Comparison of ENCODE assay signal across 8 mouse cellular contexts in genomic region chr16:33517627-33518026, GRCm38 (mm10). TPM values are rescaled to one million over a fixed set of nuclear protein-coding genes. Genes with fewer than 3 reads are reported as not detected.
DNase-seq lines count a peak whose midpoint lies in the region; ATAC-seq and TF ChIP-seq lines count a peak whose summit lies in the region.

No protein-coding gene starts in this region.

- H3K9ac ChIP-seq in ES-Bruce4 (ENCODE audit: low read depth, poor library complexity, severe bottlenecking): peak overlapping the region; percentile 70
- H3K9ac ChIP-seq in forebrain, embryonic 15.5 days (replicated peaks): peak overlapping the region; percentile 60
- no peak overlapping the region; the same call in 1 of the 2 replicates for H3K9ac ChIP-seq in limb, embryonic 15.5 days

- no peak for TF ChIP-seq CTCF in ES-Bruce4 (IDR thresholded peaks at IDR 0.05; ENCODE audit: low read depth, low read length)

- peak overlapping the region; percentile 65 for H3K4me3 ChIP-seq in ES-Bruce4 (ENCODE audit: low read depth, low read length)
- H3K4me3 ChIP-seq in forebrain, embryonic 15.5 days: peak overlapping the region; percentile 41
- H3K4me3 ChIP-seq in limb, embryonic 15.5 days: peak overlapping the region; percentile 35

- TF ChIP-seq POLR2A in ES-Bruce4 (IDR thresholded peaks at IDR 0.05; ENCODE audit: insufficient read depth, low read length): no peak

- H3K27me3 ChIP-seq in ES-Bruce4 (ENCODE audit: control insufficient read depth, insufficient read depth, low read length, poor library complexity, severe bottlenecking): no peaks in the 10 kb centered on the region
- no peaks in the 10 kb centered on the region for H3K27me3 ChIP-seq in forebrain, embryonic 15.5 days
- no peaks in the 10 kb centered on the region for H3K27me3 ChIP-seq in limb, embryonic 15.5 days

- H3K4me1 ChIP-seq in ES-Bruce4 (ENCODE audit: control insufficient read depth, insufficient read depth, low read length): peaks cover 6% of the 10 kb centered on the region
- peaks cover 20% of the 10 kb centered on the region for H3K4me1 ChIP-seq in forebrain, embryonic 15.5 days
- peaks cover 18% of the 10 kb centered on the region for H3K4me1 ChIP-seq in limb, embryonic 15.5 days

- peak overlapping the region; percentile 89 for H3K4me2 ChIP-seq in forebrain, embryonic 15.5 days (replicated peaks)
- peak overlapping the region; percentile 87 for H3K4me2 ChIP-seq in limb, embryonic 15.5 days

- 22% methylated on average over 4 of the region's 4 CpGs for WGBS in forebrain, embryonic 15.5 days
- WGBS in limb, embryonic 15.5 days: 26% methylated on average over 4 of the region's 4 CpGs

- H3K27ac ChIP-seq in ES-Bruce4 (ENCODE audit: insufficient read depth, low read length): peak overlapping the region; percentile 96
- no peak overlapping the region for H3K27ac ChIP-seq in forebrain, embryonic 15.5 days (replicated peaks)
- 0 out of 2 replicates have a peak overlapping the region, but pooled peaks have one; percentile 35 for H3K27ac ChIP-seq in limb, embryonic 15.5 days

- no peak; the same call in 1 of the 2 replicates for ATAC-seq in forebrain, embryonic 15.5 days (replicated peaks)
- ATAC-seq in limb, embryonic 15.5 days (ENCODE audit: insufficient number of reproducible peaks, low FRiP score, low TSS enrichment, low read depth): no peak

- TF ChIP-seq EP300 in ES-Bruce4 (IDR thresholded peaks at IDR 0.05; ENCODE audit: insufficient read depth, low read depth, low read length): no peak

- DNase-seq in cerebellum, adult 11 months: peak; percentile 12
- no peak for DNase-seq in cerebellum, postnatal 4 days (ENCODE audit: low spot score in 2 of 2)
- DNase-seq in spleen, adult 18-20 months: no peak
- no peak for DNase-seq in retina, embryonic 14.5 days (ENCODE audit: low spot score)
- DNase-seq in thymus, postnatal 10 days (ENCODE audit: low spot score in 2 of 2): no peak

- H3K9me3 ChIP-seq in ES-Bruce4 (replicated peaks; ENCODE audit: control insufficient read depth, insufficient read depth, low read length, poor library complexity, severe bottlenecking): no peaks in the 10 kb centered on the region
- H3K9me3 ChIP-seq in forebrain, embryonic 15.5 days: no peaks in the 10 kb centered on the region
- no peaks in the 10 kb centered on the region for H3K9me3 ChIP-seq in limb, embryonic 15.5 days

- no peaks in the 10 kb centered on the region for H3K36me3 ChIP-seq in ES-Bruce4 (ENCODE audit: control insufficient read depth, insufficient read depth, low read length, poor library complexity, severe bottlenecking)
- no peaks in the 10 kb centered on the region for H3K36me3 ChIP-seq in forebrain, embryonic 15.5 days
- no peaks in the 10 kb centered on the region for H3K36me3 ChIP-seq in limb, embryonic 15.5 days

RNA-seq across cellular contexts. Expression of gene Slc12a8, which starts 0.5 kb away (rescaled TPM):
- 5.8 and 5.9 TPM in 2 replicates for polyA plus RNA-seq in ES-Bruce4 (2011; ENCODE audit: insufficient read depth, insufficient read length, low read depth, missing spikeins)
- 0.83 and 0.92 TPM in 2 replicates for polyA plus RNA-seq in forebrain, embryonic 15.5 days (2015; fragmentation: Nextera tagmentation; extraction: Ambion mirVana)
- polyA plus RNA-seq in limb, embryonic 15.5 days (2015; fragmentation: Nextera tagmentation; extraction: Ambion mirVana): 0.72 and 1.1 TPM in 2 replicates
